Mouse (Mus musculus): ENCODE measurements around the gene Btaf1.
A peak's percentile ranks its signal among the peaks of the same experiment; 100 is the strongest.

The Btaf1 gene

DNA sequence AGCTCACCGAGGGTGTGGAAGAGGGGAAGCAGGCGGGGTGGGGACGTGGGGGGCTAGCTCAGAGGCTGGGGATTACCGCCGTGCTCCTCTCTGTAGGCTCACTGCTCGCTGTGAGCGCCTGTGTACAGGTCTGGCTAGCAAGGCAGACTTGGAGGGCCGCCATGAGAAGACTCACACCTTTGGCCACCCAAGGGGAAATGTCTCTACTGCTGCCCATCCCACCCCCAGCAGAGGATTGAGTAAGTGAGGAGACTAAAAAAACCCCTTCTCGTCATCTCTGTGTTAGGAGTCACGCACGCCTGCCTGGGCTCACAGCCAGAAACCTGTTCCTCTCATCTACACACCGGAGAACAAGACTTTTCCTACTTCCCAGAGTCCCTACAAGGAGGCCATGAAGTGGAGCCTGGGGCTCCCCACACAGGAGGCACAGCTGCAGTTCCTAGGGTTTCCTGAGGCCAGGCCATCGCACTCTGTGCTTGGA lies 100.0 kb downstream of the Btaf1 start:
- DNase-seq = no peak

DNA sequence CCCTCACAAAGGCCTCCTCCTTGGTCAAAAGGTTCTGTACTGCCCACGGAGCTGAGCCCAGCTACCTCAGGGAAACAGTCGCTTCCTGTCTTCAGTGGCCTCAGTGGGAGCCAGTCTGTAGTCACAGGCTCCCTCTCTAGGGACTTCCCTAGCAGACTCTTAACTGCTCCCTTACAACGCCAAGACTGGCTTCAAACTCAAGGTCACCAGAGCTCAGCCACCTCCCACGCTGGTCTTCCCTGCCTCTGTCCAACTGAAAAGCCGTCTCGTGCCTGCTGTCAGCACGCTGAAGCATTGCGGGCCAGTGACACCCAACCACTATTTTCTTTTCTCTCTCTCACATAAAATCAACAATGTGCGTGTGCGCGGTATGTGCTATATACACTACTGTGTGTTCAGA lies 100.5 kb downstream of the Btaf1 start:
- DNase-seq = no peak

DNA sequence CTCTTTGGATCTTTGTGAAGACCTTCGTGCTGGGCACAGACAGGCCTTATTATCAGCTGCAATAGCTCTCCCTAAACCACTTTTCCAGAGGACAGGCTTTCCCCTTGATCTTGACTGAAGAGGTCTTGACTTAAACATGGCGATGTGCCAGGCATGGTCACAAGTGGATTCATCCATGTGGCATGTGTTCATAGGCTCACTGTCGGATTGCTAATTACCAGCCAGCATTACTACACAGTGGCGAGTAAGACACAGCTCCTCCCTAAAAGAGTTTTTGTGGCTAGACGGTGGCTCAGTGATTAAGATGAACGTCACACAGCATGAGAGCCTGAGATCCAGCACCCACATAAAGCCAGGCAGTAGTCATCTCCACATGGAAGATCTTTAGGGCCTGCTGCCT lies 103.9 kb downstream of the Btaf1 start:
- no peak for DNase-seq

- DNase-seq = no peak
Observed at GRCm38 (mm10) chr19:37031446-37031845, 105.6 kb downstream of the Btaf1 start.

GRCm38 (mm10) chr19:37032364-37032763 lies 106.5 kb downstream of the Btaf1 start:
- DNase-seq = no peak

GRCm38 (mm10) chr19:37040906-37041305 lies 115.0 kb downstream of the Btaf1 start:
- no peak for DNase-seq

DNA sequence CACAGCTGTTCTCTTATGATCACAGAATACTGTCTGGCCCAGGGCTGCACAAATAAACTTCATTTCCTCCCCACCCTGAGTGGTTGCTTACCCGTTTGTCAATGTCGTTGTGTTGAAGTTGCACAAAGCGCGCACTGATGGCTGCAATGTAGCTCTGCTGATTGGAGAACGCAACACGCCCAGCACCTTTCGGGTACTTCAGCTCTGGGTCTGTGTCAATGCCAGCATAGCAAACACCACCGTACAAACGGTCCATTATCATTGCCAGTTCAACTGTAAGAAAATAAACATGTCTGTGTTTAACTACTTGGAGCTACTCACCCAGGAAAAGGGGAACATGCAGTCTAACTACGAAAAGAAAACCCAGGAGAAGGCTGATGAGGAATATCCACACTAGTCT lies 118.6 kb downstream of the Btaf1 start:
- no peak for DNase-seq

- no peak for DNase-seq
Observed at GRCm38 (mm10) chr19:37048507-37048906, 122.6 kb downstream of the Btaf1 start.

DNA sequence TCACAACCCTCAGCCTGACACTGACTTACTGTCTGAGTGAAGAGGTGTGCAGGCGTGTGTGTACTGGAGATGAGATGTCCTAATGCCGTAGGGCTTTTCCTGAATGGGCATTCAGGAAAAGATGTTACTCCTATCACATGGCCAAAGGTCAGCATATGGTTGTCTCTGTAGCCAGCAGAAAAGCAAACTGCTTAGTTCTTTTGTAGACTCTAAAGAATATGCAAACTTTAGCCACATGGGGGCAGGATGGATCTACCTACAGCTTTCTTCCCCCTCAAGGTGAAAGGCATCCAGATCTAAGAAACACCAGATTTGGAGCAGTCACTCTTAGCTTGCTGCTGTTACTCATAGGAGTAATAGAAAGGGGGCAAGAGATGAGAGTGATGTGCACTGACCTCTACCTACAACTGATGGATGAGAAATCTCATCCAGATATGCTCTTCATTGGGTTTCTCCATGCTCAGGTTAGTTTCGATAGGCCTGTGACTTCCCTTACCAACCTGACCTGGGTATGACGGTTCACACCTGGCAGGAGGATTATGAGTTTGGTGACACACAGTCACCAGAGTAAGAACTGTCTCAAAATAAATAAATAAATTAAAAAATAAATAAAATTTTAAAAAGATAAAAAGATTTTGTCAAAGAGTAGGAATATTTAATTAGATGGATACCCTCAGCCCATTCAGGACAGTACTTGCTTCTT lies 124.9 kb downstream of the Btaf1 start:
- peak; percentile 53 for DNase-seq

DNA sequence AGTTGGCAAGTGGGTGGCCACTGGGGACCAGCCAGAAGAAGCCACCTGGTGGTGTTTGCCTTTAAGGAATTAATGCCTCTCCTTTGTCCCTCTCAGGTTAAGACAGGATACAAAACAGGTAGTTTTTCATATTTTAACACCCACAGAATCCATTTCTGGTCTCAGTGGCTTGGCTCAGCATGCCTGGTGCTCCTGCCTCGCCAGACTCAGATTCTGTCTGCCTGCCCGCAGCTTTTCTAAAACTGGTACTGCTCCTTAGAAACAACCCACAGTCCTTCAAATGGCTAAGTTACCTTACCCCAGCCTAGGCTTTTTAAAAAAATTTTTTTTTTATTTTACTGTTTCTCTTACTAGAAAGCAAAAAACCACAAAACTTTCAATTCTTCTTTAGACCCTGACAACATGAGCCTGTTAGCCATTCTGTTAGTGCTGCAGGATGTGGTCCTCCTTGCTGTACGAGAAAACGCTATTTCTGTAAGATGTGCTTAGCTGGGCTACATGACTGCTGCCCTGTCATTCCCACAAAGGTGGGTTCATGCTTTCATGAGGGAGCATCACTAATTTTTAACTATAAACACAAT lies 130.2 kb downstream of the Btaf1 start:
- no peak for DNase-seq

GRCm38 (mm10) chr19:37057161-37057905 lies 131.5 kb downstream of the Btaf1 start:
- no peak for DNase-seq

GRCm38 (mm10) chr19:37059623-37060022 lies 133.7 kb downstream of the Btaf1 start:
- DNase-seq = peak; percentile 49

DNA sequence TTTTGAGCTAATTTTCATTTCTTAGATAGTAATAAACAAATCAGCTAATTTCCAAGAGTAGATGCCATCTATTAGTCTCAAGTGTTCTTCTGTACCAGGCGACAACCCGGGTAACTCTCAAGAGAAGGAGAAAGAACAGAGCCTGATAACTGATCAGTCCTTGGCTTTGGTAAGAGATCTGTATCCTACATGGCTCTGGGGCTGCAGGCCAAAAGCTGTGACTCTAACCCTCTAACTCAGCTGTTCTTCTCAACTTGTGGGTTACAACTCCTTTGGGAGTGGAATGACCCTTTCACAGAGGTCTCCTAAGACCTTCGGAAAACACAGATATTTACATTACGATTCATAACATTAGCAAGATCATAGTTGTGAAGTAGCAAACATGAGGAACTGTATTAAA lies 134.2 kb downstream of the Btaf1 start:
- DNase-seq = no peak
